Mouse (Mus musculus): ENCODE measurements at regions not wholly inside any gene's neighbourhood (a gene's known extent, or its start where the extent isn't known, plus 50 kb on each side); places are given as distances from the start of the nearest gene placed in this dataset.
"Not testable (repeated sequence)": the region's sequence is repeated elsewhere in the genome, so short reads cannot be mapped to it uniquely, and the experiment has no call there.

GRCm38 (mm10) chr13:44663730-44664129, 65.5 kb upstream of the Jarid2 start:
- DNase-seq (ENCODE audit: low spot score), result no peak

- DNase-seq (ENCODE audit: low spot score), result peak; percentile 26
Observed at GRCm38 (mm10) chr13:44669761-44670160, 59.5 kb upstream of the Jarid2 start.

GRCm38 (mm10) chr13:44673337-44673966, 55.8 kb upstream of the Jarid2 start:
- DNase-seq (ENCODE audit: low spot score), result no peak

GRCm38 (mm10) chr13:44673967-44674357, 55.3 kb upstream of the Jarid2 start:
- no peak for DNase-seq (ENCODE audit: low spot score)

GRCm38 (mm10) chr13:44674926-44675650, 54.2 kb upstream of the Jarid2 start:
- DNase-seq (ENCODE audit: low spot score), result no peak

- no peak for DNase-seq (ENCODE audit: low spot score)
Observed at GRCm38 (mm10) chr13:44676041-44676440, 53.2 kb upstream of the Jarid2 start.

DNA sequence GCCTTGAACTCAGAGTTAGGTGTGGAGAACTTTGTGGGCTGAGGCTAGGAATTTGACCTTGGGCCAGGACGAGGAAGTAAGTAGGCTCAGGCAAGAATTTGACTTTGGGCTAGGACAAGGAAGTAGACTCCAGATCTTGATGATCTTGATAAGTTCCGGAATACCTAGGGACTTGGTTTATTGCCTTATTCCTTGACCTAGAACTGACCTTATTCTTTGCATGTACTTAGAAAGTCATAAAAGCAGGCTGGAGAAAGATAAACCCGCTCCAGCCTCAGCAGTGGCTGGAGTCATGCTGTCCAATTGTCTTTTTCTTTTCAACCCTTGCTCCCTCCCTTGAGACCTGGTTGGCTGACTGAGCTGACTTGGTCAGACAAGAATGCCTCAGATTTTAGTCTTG, 51.2 kb upstream of the Jarid2 start:
- DNase-seq (ENCODE audit: low spot score), result no peak

DNA sequence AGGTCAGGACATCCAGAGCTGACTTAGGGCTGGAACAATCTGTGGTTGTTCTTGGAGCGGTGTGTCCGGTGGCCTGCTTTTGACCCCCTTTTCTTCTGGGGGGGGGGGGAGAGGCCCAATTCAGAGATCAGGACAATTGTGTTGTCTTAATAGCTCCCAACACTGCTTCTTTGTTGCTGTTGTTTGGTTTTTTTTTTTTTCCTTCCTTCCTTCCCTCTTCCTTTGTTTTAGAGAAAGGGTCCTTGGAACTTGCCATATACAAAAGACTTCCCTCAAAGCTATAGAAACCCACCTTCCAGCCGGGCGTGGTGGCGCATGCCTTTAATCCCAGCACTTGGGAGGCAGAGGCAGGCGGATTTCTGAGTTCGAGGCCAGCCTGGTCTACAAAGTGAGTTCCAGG, 49.8 kb upstream of the Jarid2 start:
- not testable (repeated sequence) for DNase-seq (ENCODE audit: low spot score)

All from embryo, embryonic 10 days (tissue).